ENCODE assay signal across 16 mouse cellular contexts in the genomic region with DNA sequence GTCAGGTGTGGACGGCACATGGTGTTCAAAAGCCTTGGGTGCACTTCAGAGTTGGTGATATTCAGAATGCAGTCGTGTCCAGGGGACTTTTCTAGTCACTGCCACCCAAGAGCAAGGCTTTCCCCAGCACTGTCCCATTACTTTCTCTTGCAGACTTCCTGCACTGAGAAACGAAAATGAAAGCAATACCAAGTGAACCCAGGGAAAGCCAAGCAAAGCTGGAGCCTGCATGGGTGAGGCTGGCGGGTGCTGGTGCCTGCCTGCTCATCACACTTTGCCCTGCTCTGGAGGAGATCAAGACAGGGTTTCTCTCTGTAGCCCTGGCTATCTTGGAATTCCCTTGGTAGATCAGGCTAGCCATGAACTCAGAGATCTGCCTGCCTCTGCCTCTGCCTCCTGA. TPM values are rescaled to one million over a fixed set of nuclear protein-coding genes. Genes with fewer than 3 reads are reported as not detected.
A peak's percentile ranks its signal among the peaks of the same experiment; 100 is the strongest.
DNase-seq lines count a peak whose midpoint lies in the region; ATAC-seq lines count a peak whose summit lies in the region.
"Had no signal": no experiment of that assay in that cellular context is flagged by ENCODE, and none has a peak within 500 bp of the region (broad histone marks: within the 10 kb centered on the region; RNA-seq: fewer than 3 reads in every experiment).

No protein-coding gene starts in this region.

- 82% methylated on average over 4 of the region's 4 CpGs for WGBS in heart, embryonic 12.5 days
- WGBS in forebrain, embryonic 11.5 days: 93% methylated on average over 4 of the region's 4 CpGs

- peaks cover 65% of the 10 kb centered on the region for H3K36me3 ChIP-seq in heart, embryonic 12.5 days
- H3K36me3 ChIP-seq in forebrain, embryonic 11.5 days (ENCODE audit: control insufficient read depth, insufficient read depth, low read length): no peaks in the 10 kb centered on the region; the same call in 1 of the 2 replicates

- H3K27me3 ChIP-seq in heart, embryonic 12.5 days (replicated peaks): no peaks in the 10 kb centered on the region
- no peaks in the 10 kb centered on the region for H3K27me3 ChIP-seq in forebrain, embryonic 11.5 days (ENCODE audit: control insufficient read depth, insufficient read depth, low read length)
- H3K27me3 ChIP-seq: midbrain, embryonic 15.5 days had no signal

- no peak overlapping the region for H3K4me2 ChIP-seq in heart, embryonic 12.5 days
- H3K4me2 ChIP-seq in forebrain, embryonic 11.5 days (ENCODE audit: low read depth, low read length, severe bottlenecking): no peak overlapping the region
- H3K4me2 ChIP-seq: lung, embryonic 14.5 days; midbrain, embryonic 15.5 days had no signal

- H3K4me3 ChIP-seq in heart, embryonic 12.5 days: no peak overlapping the region
- peak overlapping the region; percentile 18; the same call in 1 of the 2 replicates for H3K4me3 ChIP-seq in brown adipose tissue, adult 24 weeks (ENCODE audit: insufficient read depth, low read depth, low read length)
- H3K4me3 ChIP-seq in forebrain, embryonic 11.5 days (ENCODE audit: low read depth, low read length): no peak overlapping the region
- H3K4me3 ChIP-seq: midbrain, embryonic 15.5 days had no signal

- no peaks in the 10 kb centered on the region for H3K9me3 ChIP-seq in heart, embryonic 12.5 days (replicated peaks)
- H3K9me3 ChIP-seq in forebrain, embryonic 11.5 days (ENCODE audit: control insufficient read depth, low read length): no peaks in the 10 kb centered on the region
- H3K9me3 ChIP-seq: midbrain, embryonic 15.5 days had no signal

- no peak overlapping the region for H3K27ac ChIP-seq in heart, embryonic 12.5 days (ENCODE audit: poor library complexity, severe bottlenecking)
- peak overlapping the region; percentile 20 for H3K27ac ChIP-seq in brown adipose tissue, adult 24 weeks (replicated peaks; ENCODE audit: low read depth, low read length)
- no peak overlapping the region for H3K27ac ChIP-seq in forebrain, embryonic 11.5 days (ENCODE audit: low read depth, low read length)
- H3K27ac ChIP-seq: midbrain, embryonic 15.5 days had no signal

- H3K4me1 ChIP-seq in heart, embryonic 12.5 days (replicated peaks): peaks cover 18% of the 10 kb centered on the region
- H3K4me1 ChIP-seq in brown adipose tissue, adult 24 weeks (ENCODE audit: control insufficient read depth, insufficient read depth, insufficient read length, low read length): peaks cover 9% of the 10 kb centered on the region
- peaks cover 10% of the 10 kb centered on the region for H3K4me1 ChIP-seq in forebrain, embryonic 11.5 days (replicated peaks; ENCODE audit: control insufficient read depth, insufficient read depth, low read length)

- no peak for ATAC-seq in heart, embryonic 12.5 days (ENCODE audit: insufficient number of reproducible peaks, low FRiP score)
- 0 out of 2 replicates have a peak, but pooled peaks have one; percentile 14 for ATAC-seq in neutrophil, adult 5-6 weeks (ENCODE audit: extremely low read depth, insufficient number of reproducible peaks, low FRiP score, poor library complexity, severe bottlenecking)
- no peak for ATAC-seq in erythroblast, adult 5-6 weeks (replicated peaks; ENCODE audit: low FRiP score, poor library complexity, severe bottlenecking)
- no peak for ATAC-seq in forebrain, embryonic 11.5 days (replicated peaks; ENCODE audit: low FRiP score)
- ATAC-seq: forebrain, embryonic 14.5 days; midbrain, embryonic 15.5 days had no signal

- DNase-seq in heart, adult 11 months: peak; percentile 93
- DNase-seq in spleen, postnatal 36 days (ENCODE audit: low spot score in 2 of 2): peak; percentile 50 to 51
- DNase-seq in spleen, postnatal 4 days (ENCODE audit: low spot score in 2 of 2): no peak
- DNase-seq in forebrain, embryonic 11.5 days (ENCODE audit: low spot score): no peak
- DNase-seq: adrenal gland, postnatal 25 days; B cell, adult 2 months; cerebellum, adult 2 months; heart, postnatal 4 days; kidney, adult 8-10 months; lung, embryonic 14.5 days had no signal

- no peak overlapping the region for H3K9ac ChIP-seq in heart, embryonic 12.5 days
- H3K9ac ChIP-seq in forebrain, embryonic 11.5 days (ENCODE audit: low read length): no peak overlapping the region
- H3K9ac ChIP-seq: lung, embryonic 14.5 days; midbrain, embryonic 15.5 days had no signal

RNA-seq across cellular contexts. Expression of gene Keap1, which starts 3.8 kb away (rescaled TPM):
- 46.7 and 49.6 TPM in 2 replicates for polyA plus RNA-seq in heart, embryonic 12.5 days (2016; fragmentation: Nextera tagmentation; extraction: Ambion mirVana)
- polyA plus RNA-seq in brown adipose tissue, adult 24 weeks (2012; ENCODE audit: insufficient read depth, insufficient read length, missing spikeins): 24.6 and 25.5 TPM in 2 replicates
- total RNA-seq in neutrophil, adult 5-6 weeks (2017): 25.0 and 29.5 TPM in 2 replicates
- total RNA-seq in erythroblast, adult 5-6 weeks (2015; ENCODE audit: low replicate concordance): 4.6 and 6.9 TPM in 2 replicates
- 6.8 and 8.9 TPM in 2 replicates for total RNA-seq in erythroblast, adult 5-6 weeks (2017; ENCODE audit: low replicate concordance)
- 35.9 and 41.3 TPM in 2 replicates for polyA plus RNA-seq in forebrain, embryonic 11.5 days (2014; fragmentation: Nextera tagmentation; extraction: Ambion mirVana)

RNA-seq across cellular contexts. Expression of gene S1pr5, which starts 12.9 kb away (rescaled TPM):
- 0.10 and 0.19 TPM in 2 replicates for polyA plus RNA-seq in heart, embryonic 12.5 days (2016; fragmentation: Nextera tagmentation; extraction: Ambion mirVana)
- 2.1 and 3.6 TPM in 2 replicates for polyA plus RNA-seq in brown adipose tissue, adult 24 weeks (2012; ENCODE audit: insufficient read depth, insufficient read length, missing spikeins)
- 4.7 and 5.9 TPM in 2 replicates for total RNA-seq in neutrophil, adult 5-6 weeks (2017)
- total RNA-seq in erythroblast, adult 5-6 weeks (2015; ENCODE audit: low replicate concordance): 1.7 TPM in 1 of 2 replicates, not detected in the other
- 1.1 and 3.2 TPM in 2 replicates for total RNA-seq in erythroblast, adult 5-6 weeks (2017; ENCODE audit: low replicate concordance)
- 0.09 and 0.11 TPM in 2 replicates for polyA plus RNA-seq in forebrain, embryonic 11.5 days (2014; fragmentation: Nextera tagmentation; extraction: Ambion mirVana)
- polyA plus RNA-seq: lung, embryonic 14.5 days had no signal

RNA-seq across cellular contexts. Expression of gene Atg4d, which starts 29.8 kb away (rescaled TPM):
- polyA plus RNA-seq in heart, embryonic 12.5 days (2016; fragmentation: Nextera tagmentation; extraction: Ambion mirVana): 43.8 and 47.8 TPM in 2 replicates
- 23.5 and 23.7 TPM in 2 replicates for polyA plus RNA-seq in brown adipose tissue, adult 24 weeks (2012; ENCODE audit: insufficient read depth, insufficient read length, missing spikeins)
- total RNA-seq in neutrophil, adult 5-6 weeks (2017): 18.3 and 31.7 TPM in 2 replicates
- total RNA-seq in erythroblast, adult 5-6 weeks (2015; ENCODE audit: low replicate concordance): 11.9 TPM in 2 replicates
- 31.9 and 59.8 TPM in 2 replicates for total RNA-seq in erythroblast, adult 5-6 weeks (2017; ENCODE audit: low replicate concordance)
- polyA plus RNA-seq in forebrain, embryonic 11.5 days (2014; fragmentation: Nextera tagmentation; extraction: Ambion mirVana): 55.7 and 57.9 TPM in 2 replicates

RNA-seq across cellular contexts. Expression of gene Kri1, which starts 52.4 kb away (rescaled TPM):
- polyA plus RNA-seq in heart, embryonic 12.5 days (2016; fragmentation: Nextera tagmentation; extraction: Ambion mirVana): 11.9 and 13.6 TPM in 2 replicates
- 10.9 and 16.2 TPM in 2 replicates for polyA plus RNA-seq in brown adipose tissue, adult 24 weeks (2012; ENCODE audit: insufficient read depth, insufficient read length, missing spikeins)
- total RNA-seq in neutrophil, adult 5-6 weeks (2017): 175 and 178 TPM in 2 replicates
- 14.0 and 26.7 TPM in 2 replicates for total RNA-seq in erythroblast, adult 5-6 weeks (2015; ENCODE audit: low replicate concordance)
- 16.7 and 22.3 TPM in 2 replicates for total RNA-seq in erythroblast, adult 5-6 weeks (2017; ENCODE audit: low replicate concordance)
- polyA plus RNA-seq in forebrain, embryonic 11.5 days (2014; fragmentation: Nextera tagmentation; extraction: Ambion mirVana): 16.3 and 22.3 TPM in 2 replicates

RNA-seq across cellular contexts. Expression of gene Cdkn2d, which starts 55.9 kb away (rescaled TPM):
- 88.5 and 89.2 TPM in 2 replicates for polyA plus RNA-seq in heart, embryonic 12.5 days (2016; fragmentation: Nextera tagmentation; extraction: Ambion mirVana)
- polyA plus RNA-seq in brown adipose tissue, adult 24 weeks (2012; ENCODE audit: insufficient read depth, insufficient read length, missing spikeins): 11.1 and 13.5 TPM in 2 replicates
- total RNA-seq in neutrophil, adult 5-6 weeks (2017): 74.5 and 93.6 TPM in 2 replicates
- total RNA-seq in erythroblast, adult 5-6 weeks (2015; ENCODE audit: low replicate concordance): 29.4 and 40.1 TPM in 2 replicates
- total RNA-seq in erythroblast, adult 5-6 weeks (2017; ENCODE audit: low replicate concordance): 15.9 and 25.5 TPM in 2 replicates
- 58.6 and 60.8 TPM in 2 replicates for polyA plus RNA-seq in forebrain, embryonic 11.5 days (2014; fragmentation: Nextera tagmentation; extraction: Ambion mirVana)

Comparison
In these comparisons a context has a peak if more than half of its experiments do, and no peak if none do; other contexts are left out.
1. DNase-seq: peak in heart, adult 11 months (single experiment) and spleen, postnatal 36 days (2 of 2); none in spleen, postnatal 4 days (0 of 2) and forebrain, embryonic 11.5 days (single experiment).